Comparison of ENCODE assay signal across 31 mouse cellular contexts in the genomic region with DNA sequence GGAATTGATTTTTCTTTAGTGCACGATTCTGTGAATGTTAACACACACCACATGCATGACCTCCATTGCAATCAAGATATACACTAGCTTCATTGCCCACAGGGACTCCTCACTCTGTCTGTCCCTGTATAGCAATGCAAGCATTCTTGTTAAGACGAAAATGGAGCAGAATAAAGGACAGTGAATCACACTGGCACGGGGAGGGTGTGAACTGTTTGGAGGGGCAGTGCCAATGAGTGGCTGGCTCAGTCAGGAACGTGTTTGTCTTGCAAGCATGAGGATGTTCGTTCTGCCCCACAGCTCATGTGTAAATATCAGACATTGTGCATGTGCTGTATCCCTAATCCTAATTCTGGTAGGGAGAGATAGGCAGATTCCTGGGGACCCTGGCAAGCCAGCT. TPM values are rescaled to one million over a fixed set of nuclear protein-coding genes. Genes with fewer than 3 reads are reported as not detected.
DNase-seq lines count a peak whose midpoint lies in the region; ATAC-seq and TF ChIP-seq lines count a peak whose summit lies in the region.
"Had no signal": no experiment of that assay in that cellular context is flagged by ENCODE, and none has a peak within 500 bp of the region (broad histone marks: within the 10 kb centered on the region; RNA-seq: fewer than 3 reads in every experiment).

No protein-coding gene starts in this region.

- ATAC-seq in frontal cortex, adult (ENCODE audit: low TSS enrichment) = peak; percentile 91
- ATAC-seq in midbrain, embryonic 13.5 days = peak; percentile 53; the same call in 1 of the 2 replicates
- ATAC-seq in midbrain, postnatal 0 days (ENCODE audit: low FRiP score) = no peak
- ATAC-seq in midbrain, embryonic 14.5 days (ENCODE audit: low FRiP score, low TSS enrichment) = no peak
- ATAC-seq in stomach, postnatal 0 days (ENCODE audit: low FRiP score, low TSS enrichment) = no peak

- WGBS in midbrain, embryonic 13.5 days = 72% methylated on average over 5 of the region's 5 CpGs
- WGBS in midbrain, postnatal 0 days = 68% methylated on average over 5 of the region's 5 CpGs
- WGBS in midbrain, embryonic 14.5 days = 70% methylated on average over 5 of the region's 5 CpGs
- 44% methylated on average over 5 of the region's 5 CpGs for WGBS in stomach, postnatal 0 days

- TF ChIP-seq EP300 in stomach, postnatal 0 days (optimal IDR thresholded peaks at IDR 0.05) = no peak

- no peak overlapping the region for H3K4me3 ChIP-seq in midbrain, embryonic 13.5 days (replicated peaks)
- no peak overlapping the region for H3K4me3 ChIP-seq in midbrain, postnatal 0 days (ENCODE audit: low read depth, low read length)
- H3K4me3 ChIP-seq in midbrain, embryonic 14.5 days (replicated peaks; ENCODE audit: low read depth, low read length) = no peak overlapping the region
- no peak overlapping the region for H3K4me3 ChIP-seq in stomach, postnatal 0 days (ENCODE audit: low read depth, low read length)
- H3K4me3 ChIP-seq: embryonic facial prominence, embryonic 12.5 days; gastrocnemius, adult 2 months; kidney, embryonic 15.5 days; limb, embryonic 15.5 days; liver, embryonic 15.5 days; lung, embryonic 15.5 days; megakaryocyte, embryonic 14.5 days; neural tube, embryonic 13.5 days had no signal

- TF ChIP-seq CTCF in midbrain, postnatal 0 days (IDR thresholded peaks at IDR 0.05) = no peak
- TF ChIP-seq CTCF in stomach, postnatal 0 days (IDR thresholded peaks at IDR 0.05; ENCODE audit: low read depth) = no peak

- no peak overlapping the region for H3K9ac ChIP-seq in midbrain, embryonic 13.5 days (replicated peaks)
- no peak overlapping the region for H3K9ac ChIP-seq in midbrain, postnatal 0 days (replicated peaks; ENCODE audit: low read length, poor library complexity, severe bottlenecking)
- H3K9ac ChIP-seq in midbrain, embryonic 14.5 days (replicated peaks; ENCODE audit: low read length) = no peak overlapping the region
- no peak overlapping the region for H3K9ac ChIP-seq in stomach, postnatal 0 days (ENCODE audit: low read length)
- H3K9ac ChIP-seq: embryonic facial prominence, embryonic 12.5 days; kidney, embryonic 15.5 days; limb, embryonic 15.5 days; liver, embryonic 15.5 days; lung, embryonic 15.5 days; neural tube, embryonic 13.5 days had no signal

- H3K4me2 ChIP-seq in midbrain, embryonic 13.5 days (replicated peaks) = no peak overlapping the region
- H3K4me2 ChIP-seq in midbrain, postnatal 0 days (ENCODE audit: low read depth, low read length, poor library complexity, severe bottlenecking) = no peak overlapping the region
- H3K4me2 ChIP-seq in midbrain, embryonic 14.5 days (ENCODE audit: low read length) = no peak overlapping the region
- H3K4me2 ChIP-seq in stomach, postnatal 0 days (replicated peaks; ENCODE audit: low read depth) = no peak overlapping the region
- H3K4me2 ChIP-seq: embryonic facial prominence, embryonic 12.5 days; kidney, embryonic 15.5 days; limb, embryonic 15.5 days; liver, embryonic 15.5 days; lung, embryonic 15.5 days; neural tube, embryonic 13.5 days had no signal

- no peaks in the 10 kb centered on the region for H3K4me1 ChIP-seq in midbrain, embryonic 13.5 days (replicated peaks)
- H3K4me1 ChIP-seq in midbrain, postnatal 0 days (ENCODE audit: insufficient read depth, low read length) = no peaks in the 10 kb centered on the region
- no peaks in the 10 kb centered on the region for H3K4me1 ChIP-seq in midbrain, embryonic 14.5 days (ENCODE audit: control insufficient read depth, insufficient read depth, low read length)
- H3K4me1 ChIP-seq in stomach, postnatal 0 days (replicated peaks; ENCODE audit: control insufficient read depth, insufficient read depth) = no peaks in the 10 kb centered on the region
- H3K4me1 ChIP-seq: embryonic facial prominence, embryonic 12.5 days; kidney, embryonic 15.5 days; liver, embryonic 15.5 days; lung, embryonic 15.5 days; megakaryocyte, embryonic 14.5 days; neural tube, embryonic 13.5 days had no signal

- DNase-seq in frontal cortex, adult 2 months (ENCODE audit: extremely low spot score in 1 of 2, low spot score in 1 of 2) = no peak
- no peak for DNase-seq in midbrain, postnatal 0 days (ENCODE audit: low spot score)
- DNase-seq in midbrain, embryonic 14.5 days = no peak
- DNase-seq in stomach, postnatal 0 days (ENCODE audit: low spot score) = no peak
- no peak for DNase-seq in adrenal gland, postnatal 25 days
- DNase-seq: adrenal gland, postnatal 10 days; cerebellum, adult 9-11 months; gastrocnemius, adult 2 months; heart, postnatal 4 days; kidney, adult 11 months; kidney, postnatal 36 days; left cerebral cortex, postnatal 4 days; lung, postnatal 36 days had no signal

- H3K27ac ChIP-seq in midbrain, embryonic 13.5 days = no peak overlapping the region
- no peak overlapping the region for H3K27ac ChIP-seq in midbrain, postnatal 0 days (ENCODE audit: low read depth, low read length)
- H3K27ac ChIP-seq in midbrain, embryonic 14.5 days (replicated peaks; ENCODE audit: low read depth, low read length) = peak overlapping the region; percentile 4; the same call in 1 of the 2 replicates
- peak overlapping the region; percentile 67; the same call in 1 of the 2 replicates for H3K27ac ChIP-seq in stomach, postnatal 0 days (replicated peaks)
- H3K27ac ChIP-seq: embryonic facial prominence, embryonic 12.5 days; gastrocnemius, adult 2 months; kidney, embryonic 15.5 days; limb, embryonic 15.5 days; liver, embryonic 15.5 days; lung, embryonic 15.5 days; neural tube, embryonic 13.5 days had no signal

- no peaks in the 10 kb centered on the region for H3K9me3 ChIP-seq in midbrain, embryonic 13.5 days
- no peaks in the 10 kb centered on the region for H3K9me3 ChIP-seq in midbrain, postnatal 0 days (ENCODE audit: low read length)
- no peaks in the 10 kb centered on the region for H3K9me3 ChIP-seq in midbrain, embryonic 14.5 days (ENCODE audit: control insufficient read depth, low read length)
- H3K9me3 ChIP-seq in stomach, postnatal 0 days (ENCODE audit: control insufficient read depth, low read length) = no peaks in the 10 kb centered on the region
- H3K9me3 ChIP-seq: embryonic facial prominence, embryonic 12.5 days; kidney, embryonic 15.5 days; limb, embryonic 15.5 days; liver, embryonic 15.5 days; lung, embryonic 15.5 days; megakaryocyte, embryonic 14.5 days; neural tube, embryonic 13.5 days had no signal

- no peaks in the 10 kb centered on the region for H3K27me3 ChIP-seq in midbrain, embryonic 13.5 days
- H3K27me3 ChIP-seq in midbrain, postnatal 0 days (ENCODE audit: insufficient read depth, low read length) = no peaks in the 10 kb centered on the region
- no peaks in the 10 kb centered on the region for H3K27me3 ChIP-seq in midbrain, embryonic 14.5 days (ENCODE audit: control insufficient read depth, insufficient read depth, low read length)
- no peaks in the 10 kb centered on the region for H3K27me3 ChIP-seq in stomach, postnatal 0 days (ENCODE audit: control insufficient read depth, insufficient read depth, low read length)
- H3K27me3 ChIP-seq: embryonic facial prominence, embryonic 12.5 days; kidney, embryonic 15.5 days; limb, embryonic 15.5 days; liver, embryonic 15.5 days; lung, embryonic 15.5 days; neural tube, embryonic 13.5 days had no signal

- H3K36me3 ChIP-seq in midbrain, embryonic 13.5 days = no peaks in the 10 kb centered on the region
- H3K36me3 ChIP-seq in midbrain, postnatal 0 days (ENCODE audit: insufficient read depth, low read length) = no peaks in the 10 kb centered on the region
- no peaks in the 10 kb centered on the region for H3K36me3 ChIP-seq in midbrain, embryonic 14.5 days (ENCODE audit: control insufficient read depth, insufficient read depth, low read length)
- H3K36me3 ChIP-seq in stomach, postnatal 0 days (ENCODE audit: control insufficient read depth, insufficient read depth, low read length) = no peaks in the 10 kb centered on the region
- H3K36me3 ChIP-seq: embryonic facial prominence, embryonic 12.5 days; kidney, embryonic 15.5 days; limb, embryonic 15.5 days; liver, embryonic 15.5 days; lung, embryonic 15.5 days; neural tube, embryonic 13.5 days had no signal

RNA-seq across cellular contexts. Expression of a gene that starts 8.3 kb away (rescaled TPM):
- polyA plus RNA-seq in frontal cortex, adult 2 months (2012; rRNA removed) = 0.14 and 0.17 TPM in 2 replicates
- 0.24 TPM in 2 replicates for polyA plus RNA-seq in midbrain, embryonic 13.5 days (2015; fragmentation: Nextera tagmentation; extraction: Ambion mirVana)
- total RNA-seq in midbrain, postnatal 0 days (2014; rRNA removed) = 0.55 and 0.85 TPM in 2 replicates
- 0.50 and 0.53 TPM in 2 replicates for polyA plus RNA-seq in midbrain, postnatal 0 days (2015; fragmentation: Nextera tagmentation; extraction: Ambion mirVana)
- polyA plus RNA-seq in midbrain, embryonic 14.5 days (2014; fragmentation: Nextera tagmentation; extraction: Ambion mirVana) = 0.16 and 0.25 TPM in 2 replicates
- 1.6 and 1.8 TPM in 2 replicates for polyA plus RNA-seq in stomach, postnatal 0 days (2015; fragmentation: Nextera tagmentation; extraction: Ambion mirVana)
- 0.12 TPM in 1 of 2 replicates, not detected in the other for total RNA-seq in adrenal gland, postnatal 25 days (2021)
- total RNA-seq: gastrocnemius, adult 2 months; left cerebral cortex, postnatal 4 days had no signal
- polyA plus RNA-seq: liver, embryonic 15.5 days had no signal

RNA-seq across cellular contexts. Expression of a gene that starts 41.9 kb away (rescaled TPM):
- 22.6 and 25.1 TPM in 2 replicates for polyA plus RNA-seq in frontal cortex, adult 2 months (2012; rRNA removed)
- polyA plus RNA-seq in midbrain, embryonic 13.5 days (2015; fragmentation: Nextera tagmentation; extraction: Ambion mirVana) = 33.1 and 35.5 TPM in 2 replicates
- 17.5 and 22.4 TPM in 2 replicates for total RNA-seq in midbrain, postnatal 0 days (2014; rRNA removed)
- polyA plus RNA-seq in midbrain, postnatal 0 days (2015; fragmentation: Nextera tagmentation; extraction: Ambion mirVana) = 22.9 and 28.0 TPM in 2 replicates
- polyA plus RNA-seq in midbrain, embryonic 14.5 days (2014; fragmentation: Nextera tagmentation; extraction: Ambion mirVana) = 27.3 and 32.1 TPM in 2 replicates
- polyA plus RNA-seq in stomach, postnatal 0 days (2015; fragmentation: Nextera tagmentation; extraction: Ambion mirVana) = 48.6 and 57.3 TPM in 2 replicates
- 32.4 and 33.6 TPM in 2 replicates for total RNA-seq in adrenal gland, postnatal 25 days (2021)

RNA-seq across cellular contexts. Expression of a gene that starts 52.6 kb away (rescaled TPM):
- 0.17 and 0.46 TPM in 2 replicates for polyA plus RNA-seq in frontal cortex, adult 2 months (2012; rRNA removed)
- polyA plus RNA-seq in midbrain, embryonic 13.5 days (2015; fragmentation: Nextera tagmentation; extraction: Ambion mirVana) = not detected in 2 replicates
- not detected in 2 replicates for total RNA-seq in midbrain, postnatal 0 days (2014; rRNA removed)
- polyA plus RNA-seq in midbrain, postnatal 0 days (2015; fragmentation: Nextera tagmentation; extraction: Ambion mirVana) = not detected in 2 replicates
- not detected in 2 replicates for polyA plus RNA-seq in midbrain, embryonic 14.5 days (2014; fragmentation: Nextera tagmentation; extraction: Ambion mirVana)
- polyA plus RNA-seq in stomach, postnatal 0 days (2015; fragmentation: Nextera tagmentation; extraction: Ambion mirVana) = 22,358 and 23,362 TPM in 2 replicates
- not detected in 2 replicates for total RNA-seq in adrenal gland, postnatal 25 days (2021)
- total RNA-seq: adrenal gland, postnatal 10 days; gastrocnemius, adult 2 months; gastrocnemius, postnatal 4 days; heart, adult 8-10 months; heart, postnatal 4 days; layer of hippocampus, adult 8-10 months; left cerebral cortex, adult 18-20 months; left cerebral cortex, postnatal 4 days had no signal
- polyA plus RNA-seq: activated CD4-positive, CD25-positive, alpha-beta regulatory T cell, adult 4 months; C2C12; cortical plate, adult 2 months; embryonic facial prominence, embryonic 12.5 days; heart, embryonic 16.5 days; kidney, embryonic 15.5 days; limb, embryonic 15.5 days; liver, embryonic 15.5 days; lung, embryonic 15.5 days; neural tube, embryonic 13.5 days; spleen, adult 2 months had no signal

Comparison
In these comparisons a context has a peak if more than half of its experiments do, and no peak if none do; other contexts are left out.
1. ATAC-seq: peak in frontal cortex, adult (single experiment) and midbrain, embryonic 13.5 days (single experiment); none in midbrain, postnatal 0 days (single experiment), midbrain, embryonic 14.5 days (single experiment) and stomach, postnatal 0 days (single experiment).
2. H3K27ac ChIP-seq: peak in midbrain, embryonic 14.5 days (single experiment) and stomach, postnatal 0 days (single experiment); none in midbrain, embryonic 13.5 days (single experiment) and midbrain, postnatal 0 days (single experiment).
3. RNA of a gene that starts 52.6 kb away (polyA plus RNA-seq): 22,358 to 23,362 TPM in stomach, postnatal 0 days; 0.17 to 0.46 TPM in frontal cortex, adult 2 months, not detected in midbrain, embryonic 13.5 days, not detected in midbrain, postnatal 0 days and not detected in midbrain, embryonic 14.5 days; every median in the first group is over 1,000 times any median in the second.